In the genomic region with DNA sequence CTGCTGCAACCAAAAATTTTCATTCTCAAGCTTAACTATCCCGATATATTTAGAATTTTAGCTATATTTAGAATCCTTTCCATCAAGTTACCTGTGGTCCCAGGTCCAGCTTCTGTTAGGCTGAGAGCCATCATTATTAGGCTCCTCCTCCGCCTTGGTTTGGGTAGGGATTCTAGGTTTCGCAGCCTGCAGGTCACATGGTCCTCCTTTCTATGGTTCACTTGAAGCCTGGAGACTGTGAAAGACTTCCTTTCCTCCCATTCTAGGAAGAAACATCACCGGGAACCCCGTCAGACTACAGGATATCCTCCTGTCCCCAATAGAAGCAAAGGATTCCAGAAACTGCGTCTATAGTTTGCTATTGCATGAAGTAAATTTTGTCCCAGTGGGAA, we compare ENCODE assay signal across 10 mouse cellular contexts. TPM values are rescaled to one million over a fixed set of nuclear protein-coding genes. Genes with fewer than 3 reads are reported as not detected.
DNase-seq lines count a peak whose midpoint lies in the region; ATAC-seq and TF ChIP-seq lines count a peak whose summit lies in the region.
"Had no signal": no experiment of that assay in that cellular context is flagged by ENCODE, and none has a peak within 500 bp of the region (broad histone marks: within the 10 kb centered on the region; RNA-seq: fewer than 3 reads in every experiment).

No protein-coding gene starts in this region.

- no peaks in the 10 kb centered on the region for H3K9me3 ChIP-seq in kidney, embryonic 14.5 days (ENCODE audit: control insufficient read depth, low read length)
- H3K9me3 ChIP-seq in forebrain, embryonic 15.5 days = no peaks in the 10 kb centered on the region
- no peaks in the 10 kb centered on the region for H3K9me3 ChIP-seq in intestine, embryonic 14.5 days (ENCODE audit: control insufficient read depth, low read length)
- H3K9me3 ChIP-seq in midbrain, postnatal 0 days (ENCODE audit: low read length) = no peaks in the 10 kb centered on the region

- H3K36me3 ChIP-seq in kidney, embryonic 14.5 days (ENCODE audit: control insufficient read depth, insufficient read depth, low read length) = no peaks in the 10 kb centered on the region
- no peaks in the 10 kb centered on the region for H3K36me3 ChIP-seq in forebrain, embryonic 15.5 days
- H3K36me3 ChIP-seq in intestine, embryonic 14.5 days (ENCODE audit: control insufficient read depth, insufficient read depth, low read length) = no peaks in the 10 kb centered on the region
- H3K36me3 ChIP-seq in midbrain, postnatal 0 days (ENCODE audit: insufficient read depth, low read length) = no peaks in the 10 kb centered on the region

- no peaks in the 10 kb centered on the region for H3K27me3 ChIP-seq in kidney, embryonic 14.5 days (ENCODE audit: control insufficient read depth, insufficient read depth, low read length)
- no peaks in the 10 kb centered on the region; the same call in 1 of the 2 replicates for H3K27me3 ChIP-seq in forebrain, embryonic 15.5 days
- no peaks in the 10 kb centered on the region for H3K27me3 ChIP-seq in intestine, embryonic 14.5 days (replicated peaks; ENCODE audit: control insufficient read depth, insufficient read depth, low read length)
- H3K27me3 ChIP-seq in midbrain, postnatal 0 days (ENCODE audit: insufficient read depth, low read length) = no peaks in the 10 kb centered on the region

- H3K4me3 ChIP-seq in kidney, embryonic 14.5 days (ENCODE audit: low read length) = no peak overlapping the region
- no peak overlapping the region; the same call in 1 of the 2 replicates for H3K4me3 ChIP-seq in forebrain, embryonic 15.5 days
- H3K4me3 ChIP-seq in intestine, embryonic 14.5 days (ENCODE audit: low read depth, low read length) = no peak overlapping the region
- no peak overlapping the region for H3K4me3 ChIP-seq in midbrain, postnatal 0 days (ENCODE audit: low read depth, low read length)

- peak overlapping the region; percentile 68; the same call in 1 of the 2 replicates for H3K27ac ChIP-seq in kidney, embryonic 14.5 days (ENCODE audit: low read depth, low read length)
- H3K27ac ChIP-seq in forebrain, embryonic 15.5 days (replicated peaks) = peak overlapping the region; percentile 99
- H3K27ac ChIP-seq in intestine, embryonic 14.5 days (ENCODE audit: low read depth) = peak overlapping the region; percentile 83
- H3K27ac ChIP-seq in midbrain, postnatal 0 days (ENCODE audit: low read depth, low read length) = peak overlapping the region; percentile 99

- peak overlapping the region; percentile 52 for H3K4me2 ChIP-seq in kidney, embryonic 14.5 days (replicated peaks; ENCODE audit: low read depth, low read length)
- H3K4me2 ChIP-seq in forebrain, embryonic 15.5 days (replicated peaks) = peak overlapping the region; percentile 69
- H3K4me2 ChIP-seq in intestine, embryonic 14.5 days (ENCODE audit: low read length) = peak overlapping the region; percentile 79
- H3K4me2 ChIP-seq in midbrain, postnatal 0 days (ENCODE audit: low read depth, low read length, poor library complexity, severe bottlenecking) = peak overlapping the region; percentile 63; the same call in 1 of the 2 replicates

- WGBS in kidney, embryonic 14.5 days = 62% methylated on average over 6 of the region's 6 CpGs
- WGBS in forebrain, embryonic 15.5 days = 78% methylated on average over 6 of the region's 6 CpGs
- 75% methylated on average over 6 of the region's 6 CpGs for WGBS in intestine, embryonic 14.5 days
- 73% methylated on average over 6 of the region's 6 CpGs for WGBS in midbrain, postnatal 0 days

- TF ChIP-seq CTCF in midbrain, postnatal 0 days (IDR thresholded peaks at IDR 0.05) = no peak

- no peak overlapping the region for H3K9ac ChIP-seq in kidney, embryonic 14.5 days (ENCODE audit: low read depth, low read length)
- H3K9ac ChIP-seq in forebrain, embryonic 15.5 days (replicated peaks) = 0 out of 2 replicates have a peak overlapping the region, but pooled peaks have one; percentile 28
- no peak overlapping the region for H3K9ac ChIP-seq in intestine, embryonic 14.5 days (ENCODE audit: low read length)
- no peak overlapping the region for H3K9ac ChIP-seq in midbrain, postnatal 0 days (replicated peaks; ENCODE audit: low read length, poor library complexity, severe bottlenecking)

- no peak for DNase-seq in kidney, postnatal 25 days
- DNase-seq in intestine, embryonic 14.5 days (ENCODE audit: low spot score) = no peak
- DNase-seq in midbrain, postnatal 0 days (ENCODE audit: low spot score) = no peak
- no peak for DNase-seq in layer of hippocampus, postnatal 10 days (ENCODE audit: low spot score in 2 of 2)
- no peak for DNase-seq in right cerebral cortex, postnatal 14 days
- no peak for DNase-seq in spleen, postnatal 36 days (ENCODE audit: low spot score in 2 of 2)

- H3K4me1 ChIP-seq in kidney, embryonic 14.5 days (ENCODE audit: control insufficient read depth, insufficient read depth, low read length) = peaks cover 13% of the 10 kb centered on the region; the same call in 1 of the 2 replicates
- H3K4me1 ChIP-seq in forebrain, embryonic 15.5 days = peaks cover 35% of the 10 kb centered on the region
- H3K4me1 ChIP-seq in intestine, embryonic 14.5 days (replicated peaks; ENCODE audit: control insufficient read depth, insufficient read depth, low read length) = peaks cover 4% of the 10 kb centered on the region
- peaks cover 5% of the 10 kb centered on the region for H3K4me1 ChIP-seq in midbrain, postnatal 0 days (ENCODE audit: insufficient read depth, low read length)

- ATAC-seq in kidney, embryonic 14.5 days (ENCODE audit: low FRiP score, low TSS enrichment) = no peak
- no peak for ATAC-seq in forebrain, embryonic 15.5 days (replicated peaks)
- no peak for ATAC-seq in intestine, embryonic 14.5 days (replicated peaks; ENCODE audit: low FRiP score, low TSS enrichment, low read depth)
- no peak for ATAC-seq in midbrain, postnatal 0 days (ENCODE audit: low FRiP score)

RNA-seq across cellular contexts. Expression of a gene that starts 8.9 kb away (rescaled TPM):
- polyA plus RNA-seq in kidney, embryonic 14.5 days (2014; fragmentation: Nextera tagmentation; extraction: Ambion mirVana) = 0.37 and 0.41 TPM in 2 replicates
- 0.13 and 0.52 TPM in 2 replicates for polyA plus RNA-seq in forebrain, embryonic 15.5 days (2015; fragmentation: Nextera tagmentation; extraction: Ambion mirVana)
- 0.32 TPM in 1 of 2 replicates, not detected in the other for polyA plus RNA-seq in intestine, embryonic 14.5 days (2014; fragmentation: Nextera tagmentation; extraction: Ambion mirVana)
- total RNA-seq in midbrain, postnatal 0 days (2014; rRNA removed) = 0.38 and 0.93 TPM in 2 replicates
- polyA plus RNA-seq in midbrain, postnatal 0 days (2015; fragmentation: Nextera tagmentation; extraction: Ambion mirVana) = 0.32 and 0.37 TPM in 2 replicates
- total RNA-seq in layer of hippocampus, postnatal 10 days (2021) = under 1 TPM; 0.62 to 0.91 TPM
- total RNA-seq: G1E; neutrophil, adult 5-6 weeks had no signal
- polyA plus RNA-seq: G1E had no signal

RNA-seq across cellular contexts. Expression of a gene that starts 38.8 kb away (rescaled TPM):
- polyA plus RNA-seq in kidney, embryonic 14.5 days (2014; fragmentation: Nextera tagmentation; extraction: Ambion mirVana) = 15.8 and 21.5 TPM in 2 replicates
- polyA plus RNA-seq in forebrain, embryonic 15.5 days (2015; fragmentation: Nextera tagmentation; extraction: Ambion mirVana) = 10.2 and 11.1 TPM in 2 replicates
- 14.2 and 17.3 TPM in 2 replicates for polyA plus RNA-seq in intestine, embryonic 14.5 days (2014; fragmentation: Nextera tagmentation; extraction: Ambion mirVana)
- total RNA-seq in midbrain, postnatal 0 days (2014; rRNA removed) = 7.6 and 8.6 TPM in 2 replicates
- 2.4 and 3.6 TPM in 2 replicates for polyA plus RNA-seq in midbrain, postnatal 0 days (2015; fragmentation: Nextera tagmentation; extraction: Ambion mirVana)
- total RNA-seq in layer of hippocampus, postnatal 10 days (2021) = 1 to 10 TPM; 4.1 to 4.6 TPM

RNA-seq across cellular contexts. Expression of a gene that starts 38.8 kb away (rescaled TPM):
- polyA plus RNA-seq in kidney, embryonic 14.5 days (2014; fragmentation: Nextera tagmentation; extraction: Ambion mirVana) = 14.7 TPM in 2 replicates
- polyA plus RNA-seq in forebrain, embryonic 15.5 days (2015; fragmentation: Nextera tagmentation; extraction: Ambion mirVana) = 26.0 and 29.4 TPM in 2 replicates
- 8.0 and 9.5 TPM in 2 replicates for polyA plus RNA-seq in intestine, embryonic 14.5 days (2014; fragmentation: Nextera tagmentation; extraction: Ambion mirVana)
- total RNA-seq in midbrain, postnatal 0 days (2014; rRNA removed) = 15.3 and 33.0 TPM in 2 replicates
- 44.4 and 44.6 TPM in 2 replicates for polyA plus RNA-seq in midbrain, postnatal 0 days (2015; fragmentation: Nextera tagmentation; extraction: Ambion mirVana)
- total RNA-seq in layer of hippocampus, postnatal 10 days (2021) = 10 to 100 TPM; 13.1 to 14.5 TPM
